Mouse (Mus musculus): Measurements from ENCODE around the gene H2afb2. TPM values are rescaled to one million over a fixed set of nuclear protein-coding genes. Genes with fewer than 3 reads are reported as not detected.

Gene H2afb2
- not detected in 2 replicates for polyA plus RNA-seq (2016; fragmentation: Nextera tagmentation; extraction: Ambion mirVana)

GRCm38 (mm10) chrX:116680878-116681277, at the start of gene H2afb2:
H2afb2 (plus strand) TSS chrX:116681178.
- H3K27me3 ChIP-seq (replicated peaks), result no peaks in the 10 kb centered on the region
- H3K9me3 ChIP-seq (replicated peaks), result no peaks in the 10 kb centered on the region
- WGBS, result 77% methylated on average over 6 of the region's 6 CpGs
- no peak within 1 kb of the TSS for H3K27ac ChIP-seq (ENCODE audit: poor library complexity, severe bottlenecking)
- no peak for ATAC-seq (ENCODE audit: insufficient number of reproducible peaks, low FRiP score)
- no peak within 1 kb of the TSS for H3K4me3 ChIP-seq
- no peaks in the 10 kb centered on the region for H3K4me1 ChIP-seq (replicated peaks)
- no peaks in the 10 kb centered on the region for H3K36me3 ChIP-seq
- no peak within 1 kb of the TSS for H3K4me2 ChIP-seq
- H3K9ac ChIP-seq, result no peak within 1 kb of the TSS

Other genes starting within 250 kb of the H2afb2 start
- not detected in 2 replicates for gene Cpxcr1, start 232.2 kb upstream of the H2afb2 start, polyA plus RNA-seq (2016; fragmentation: Nextera tagmentation; extraction: Ambion mirVana)

Measured in heart, embryonic 12.5 days (tissue).